Mouse (Mus musculus) left cerebral cortex, adult 18-20 months (tissue): Measurements from ENCODE around the gene Gm11037. TPM values are rescaled to one million over a fixed set of nuclear protein-coding genes. Genes with fewer than 3 reads are reported as not detected.
A peak's percentile ranks its signal among the peaks of the same experiment; 100 is the strongest.
"Not testable (repeated sequence)": the region's sequence is repeated elsewhere in the genome, so short reads cannot be mapped to it uniquely, and the experiment has no call there.

Source experiments
- DNase-seq, 2 experiments: peaks; one replicate each; pipeline ENCODE4 v3.0.0; 2021 to 2022; ENCODE audit warnings: low spot score in 2 of 2, mixed read lengths in 1 of 2
- long read RNA-seq, 2 experiments: library from polyadenylated mRNA; stranded (forward); transcript quantifications; one replicate each; pipeline ENCODE4 v2.0.0; 2021
- total RNA-seq, 2 experiments: library from RNA; stranded (reverse); gene quantifications; 2 replicates each; pipeline ENCODE4 v1.2.3; 2021

The Gm11037 gene
- total RNA-seq = not detected
- long read RNA-seq, experiment 1 = 0 reads
- long read RNA-seq, experiment 2 = 0 reads

- no peak for DNase-seq
These were observed at the start of gene Gm11037 for GRCm38 (mm10) chr2:131132930-131133547. Gm11037 (plus strand) TSS chr2:131133497.

- DNase-seq = no peak
These were observed 49.1 kb upstream of the Gm11037 start for GRCm38 (mm10) chr2:131084206-131084605.

GRCm38 (mm10) chr2:131086667-131087390 is 46.5 kb upstream of the Gm11037 start, which contains the start of gene Siglec1:
Siglec1 (minus strand) TSS chr2:131086765.
- no peak for DNase-seq

GRCm38 (mm10) chr2:131088581-131088980 is 44.7 kb upstream of the Gm11037 start:
- DNase-seq = no peak

- DNase-seq = no peak
These were observed 43.7 kb upstream of the Gm11037 start for GRCm38 (mm10) chr2:131089634-131090033.

GRCm38 (mm10) chr2:131090852-131091251 is 42.4 kb upstream of the Gm11037 start:
- no peak for DNase-seq

GRCm38 (mm10) chr2:131093577-131093976 is 39.7 kb upstream of the Gm11037 start:
- DNase-seq = no peak

- peak; percentile 78 to 86 for DNase-seq
These were observed 38.5 kb upstream of the Gm11037 start for GRCm38 (mm10) chr2:131094823-131095222.

- peak in 1 of 2 experiments; percentile 40 for DNase-seq
These were observed 37.0 kb upstream of the Gm11037 start for GRCm38 (mm10) chr2:131096101-131096795.

- no peak for DNase-seq
These were observed 36.2 kb upstream of the Gm11037 start for GRCm38 (mm10) chr2:131097087-131097486.

GRCm38 (mm10) chr2:131101530-131101929 is 31.8 kb upstream of the Gm11037 start:
- no peak for DNase-seq

GRCm38 (mm10) chr2:131104021-131104420 is 29.3 kb upstream of the Gm11037 start:
- DNase-seq = peak in 1 of 2 experiments; percentile 35

- not testable (repeated sequence) for DNase-seq
These were observed 28.2 kb upstream of the Gm11037 start for GRCm38 (mm10) chr2:131105061-131105460.

- no peak for DNase-seq
These were observed 27.3 kb upstream of the Gm11037 start for GRCm38 (mm10) chr2:131105989-131106388.

- DNase-seq = no peak
These were observed 14.2 kb upstream of the Gm11037 start for GRCm38 (mm10) chr2:131118968-131119574.

- no peak for DNase-seq
These were observed 9.1 kb upstream of the Gm11037 start for GRCm38 (mm10) chr2:131124166-131124565.

- DNase-seq = no peak
These were observed 7.9 kb upstream of the Gm11037 start for GRCm38 (mm10) chr2:131125157-131125963.

GRCm38 (mm10) chr2:131125964-131126815 is 7.1 kb upstream of the Gm11037 start:
- no peak for DNase-seq

- no peak for DNase-seq
These were observed 6.1 kb upstream of the Gm11037 start, which contains the start of gene Hspa12b for GRCm38 (mm10) chr2:131127161-131127730. Hspa12b (plus strand) TSS chr2:131127280.
